Comparison of ENCODE assay signal across 17 mouse cellular contexts in genomic region chr17:11533835-11534234, GRCm38 (mm10).
DNase-seq lines count a peak whose midpoint lies in the region; ATAC-seq and TF ChIP-seq lines count a peak whose summit lies in the region.
"Had no signal": no experiment of that assay in that cellular context is flagged by ENCODE, and none has a peak within 500 bp of the region (broad histone marks: within the 10 kb centered on the region; RNA-seq: fewer than 3 reads in every experiment).

No protein-coding gene starts in this region.

- no peaks in the 10 kb centered on the region for H3K36me3 ChIP-seq in forebrain, embryonic 12.5 days (replicated peaks)
- H3K36me3 ChIP-seq in forebrain, postnatal 0 days (ENCODE audit: insufficient read depth): no peaks in the 10 kb centered on the region
- no peaks in the 10 kb centered on the region for H3K36me3 ChIP-seq in midbrain, embryonic 11.5 days (ENCODE audit: control insufficient read depth, insufficient read depth, low read length)
- H3K36me3 ChIP-seq in midbrain, embryonic 16.5 days (ENCODE audit: control insufficient read depth, insufficient read depth, low read length): no peaks in the 10 kb centered on the region
- H3K36me3 ChIP-seq in ES-E14 (ENCODE audit: control insufficient read depth, insufficient read depth, low read length, poor library complexity, severe bottlenecking): no peaks in the 10 kb centered on the region
- H3K36me3 ChIP-seq: embryonic facial prominence, embryonic 13.5 days; intestine, embryonic 15.5 days; limb, embryonic 15.5 days; liver, embryonic 15.5 days had no signal

- H3K4me3 ChIP-seq in forebrain, embryonic 12.5 days (replicated peaks): no peak overlapping the region
- no peak overlapping the region for H3K4me3 ChIP-seq in forebrain, postnatal 0 days (ENCODE audit: low read depth, low read length)
- no peak overlapping the region for H3K4me3 ChIP-seq in midbrain, embryonic 11.5 days (ENCODE audit: low read depth, low read length)
- no peak overlapping the region for H3K4me3 ChIP-seq in midbrain, embryonic 16.5 days (ENCODE audit: low read depth, low read length)
- no peak overlapping the region for H3K4me3 ChIP-seq in ES-E14 (ENCODE audit: insufficient read depth in 1 of 2, low read depth in 1 of 2, low read length in 2 of 2, poor library complexity in 1 of 2, severe bottlenecking in 1 of 2)
- H3K4me3 ChIP-seq: embryonic facial prominence, embryonic 13.5 days; intestine, embryonic 15.5 days; limb, embryonic 15.5 days; liver, embryonic 15.5 days had no signal

- no peak for TF ChIP-seq CTCF in forebrain, postnatal 0 days (IDR thresholded peaks at IDR 0.05; ENCODE audit: low read depth)

- no peak overlapping the region for H3K4me2 ChIP-seq in forebrain, embryonic 12.5 days
- H3K4me2 ChIP-seq in forebrain, postnatal 0 days (ENCODE audit: low read depth): no peak overlapping the region
- no peak overlapping the region for H3K4me2 ChIP-seq in midbrain, embryonic 11.5 days
- H3K4me2 ChIP-seq in midbrain, embryonic 16.5 days (ENCODE audit: low read length): no peak overlapping the region
- H3K4me2 ChIP-seq: embryonic facial prominence, embryonic 13.5 days; intestine, embryonic 15.5 days; limb, embryonic 15.5 days; liver, embryonic 15.5 days had no signal

- H3K27ac ChIP-seq in forebrain, embryonic 12.5 days: no peak overlapping the region
- no peak overlapping the region for H3K27ac ChIP-seq in forebrain, postnatal 0 days (ENCODE audit: low read depth, low read length)
- no peak overlapping the region for H3K27ac ChIP-seq in midbrain, embryonic 11.5 days (ENCODE audit: low read depth, low read length)
- no peak overlapping the region for H3K27ac ChIP-seq in midbrain, embryonic 16.5 days (ENCODE audit: low read length)
- no peak overlapping the region for H3K27ac ChIP-seq in ES-E14 (ENCODE audit: insufficient read depth, low read depth, low read length, poor library complexity, severe bottlenecking)
- H3K27ac ChIP-seq: embryonic facial prominence, embryonic 13.5 days; intestine, embryonic 15.5 days; limb, embryonic 15.5 days; liver, embryonic 15.5 days had no signal

- H3K9ac ChIP-seq in forebrain, embryonic 12.5 days: no peak overlapping the region
- H3K9ac ChIP-seq in forebrain, postnatal 0 days: no peak overlapping the region
- H3K9ac ChIP-seq in midbrain, embryonic 11.5 days (ENCODE audit: low read length): no peak overlapping the region
- no peak overlapping the region for H3K9ac ChIP-seq in midbrain, embryonic 16.5 days (ENCODE audit: low read depth, low read length)
- no peak overlapping the region for H3K9ac ChIP-seq in ES-E14 (ENCODE audit: insufficient read depth, low read depth, low read length, poor library complexity, severe bottlenecking)
- H3K9ac ChIP-seq: embryonic facial prominence, embryonic 13.5 days; intestine, embryonic 15.5 days; limb, embryonic 15.5 days; liver, embryonic 15.5 days had no signal

- WGBS in forebrain, embryonic 12.5 days: 10% methylated on average over 1 of the region's 1 CpGs
- 28% methylated on average over 1 of the region's 1 CpGs for WGBS in forebrain, postnatal 0 days
- WGBS in midbrain, embryonic 11.5 days: 0% methylated on average over 1 of the region's 1 CpGs
- 33% methylated on average over 1 of the region's 1 CpGs for WGBS in midbrain, embryonic 16.5 days

- in situ Hi-C loops in ES-E14 (cut with MboI; ENCODE audit: low sequenced_read_pairs in 2 of 2, unreplicated experiment in 2 of 2): no loop called here

- no peak for DNase-seq in forebrain, postnatal 0 days
- DNase-seq in midbrain, embryonic 11.5 days (ENCODE audit: low spot score, missing footprints): peak; percentile 83
- DNase-seq in ES-E14 (ENCODE audit: low read depth, low spot score): peak; percentile 27
- peak; percentile 31 for DNase-seq in mesoderm, embryonic 11.5 days (ENCODE audit: low read depth, low spot score)
- no peak for DNase-seq in adrenal gland, postnatal 4 days (ENCODE audit: low spot score in 2 of 2)
- DNase-seq: B cell, adult 2 months; cerebellum, adult 8-10 months; gastrocnemius, postnatal 25 days; kidney, postnatal 36 days; right cerebral cortex, postnatal 25 days; thymus, postnatal 4 days had no signal

- 0 out of 2 replicates have a peak, but pooled peaks have one; percentile 30 for ATAC-seq in forebrain, embryonic 12.5 days (ENCODE audit: low FRiP score)
- ATAC-seq in forebrain, postnatal 0 days: no peak
- ATAC-seq in midbrain, embryonic 11.5 days (ENCODE audit: low FRiP score): 0 out of 2 replicates have a peak, but pooled peaks have one; percentile 22
- ATAC-seq in midbrain, embryonic 16.5 days: no peak
- ATAC-seq: intestine, embryonic 15.5 days had no signal

- H3K4me1 ChIP-seq in forebrain, embryonic 12.5 days: peaks cover 26% of the 10 kb centered on the region
- H3K4me1 ChIP-seq in forebrain, postnatal 0 days (ENCODE audit: insufficient read depth): peaks cover 5% of the 10 kb centered on the region; the same call in 1 of the 2 replicates
- peaks cover 18% of the 10 kb centered on the region for H3K4me1 ChIP-seq in midbrain, embryonic 11.5 days (ENCODE audit: control insufficient read depth, insufficient read depth, low read length)
- peaks cover 14% of the 10 kb centered on the region; the same call in 1 of the 2 replicates for H3K4me1 ChIP-seq in midbrain, embryonic 16.5 days (ENCODE audit: control insufficient read depth, insufficient read depth, low read length)
- peaks cover 8 to 25% of the 10 kb centered on the region in 2 experiments for H3K4me1 ChIP-seq in ES-E14 (ENCODE audit: control insufficient read depth in 2 of 2, insufficient read depth in 2 of 2, low read length in 2 of 2, poor library complexity in 1 of 2)
- H3K4me1 ChIP-seq: embryonic facial prominence, embryonic 13.5 days; intestine, embryonic 15.5 days; limb, embryonic 15.5 days; liver, embryonic 15.5 days had no signal

- no peaks in the 10 kb centered on the region for H3K9me3 ChIP-seq in forebrain, embryonic 12.5 days
- H3K9me3 ChIP-seq in forebrain, postnatal 0 days (ENCODE audit: low read length): no peaks in the 10 kb centered on the region
- H3K9me3 ChIP-seq in midbrain, embryonic 11.5 days (ENCODE audit: control insufficient read depth, low read length): no peaks in the 10 kb centered on the region
- no peaks in the 10 kb centered on the region for H3K9me3 ChIP-seq in midbrain, embryonic 16.5 days (replicated peaks; ENCODE audit: control insufficient read depth, low read length, poor library complexity, severe bottlenecking)
- no peaks in the 10 kb centered on the region for H3K9me3 ChIP-seq in ES-E14 (ENCODE audit: control insufficient read depth, insufficient read depth, low read depth, low read length)
- H3K9me3 ChIP-seq: embryonic facial prominence, embryonic 13.5 days; intestine, embryonic 15.5 days; limb, embryonic 15.5 days; liver, embryonic 15.5 days had no signal

- no peaks in the 10 kb centered on the region for H3K27me3 ChIP-seq in forebrain, embryonic 12.5 days
- no peaks in the 10 kb centered on the region for H3K27me3 ChIP-seq in forebrain, postnatal 0 days (ENCODE audit: insufficient read depth, low read length)
- no peaks in the 10 kb centered on the region for H3K27me3 ChIP-seq in midbrain, embryonic 11.5 days (ENCODE audit: control insufficient read depth, insufficient read depth, low read length)
- no peaks in the 10 kb centered on the region for H3K27me3 ChIP-seq in midbrain, embryonic 16.5 days (ENCODE audit: control insufficient read depth, insufficient read depth, low read depth, low read length)
- H3K27me3 ChIP-seq: embryonic facial prominence, embryonic 13.5 days; intestine, embryonic 15.5 days; limb, embryonic 15.5 days; liver, embryonic 15.5 days had no signal

TF ChIP-seq in ES-E14, 5 proteins besides CTCF, POLR2A, EP300 and RAD21:
- TF ChIP-seq MAFK (IDR thresholded peaks at IDR 0.05; ENCODE audit: insufficient read depth, low read depth, low read length) (no peak), ZC3H11A (IDR thresholded peaks at IDR 0.05; ENCODE audit: borderline replicate concordance, low read depth, low read length) (no peak), CHD2 (IDR thresholded peaks at IDR 0.05; ENCODE audit: low read depth, low read length) (no peak), ZNF384 (IDR thresholded peaks at IDR 0.05; ENCODE audit: low read depth, low read length) (no peak), HCFC1 (IDR thresholded peaks at IDR 0.05; ENCODE audit: borderline replicate concordance, insufficient read depth, low read length) (no peak)
TF ChIP-seq in ES-E14: peak in this region for 0.

Comparison
In these comparisons a context has a peak if more than half of its experiments do, and no peak if none do; other contexts are left out.
1. ATAC-seq: peak in forebrain, embryonic 12.5 days (single experiment) and midbrain, embryonic 11.5 days (single experiment); none in forebrain, postnatal 0 days (single experiment) and midbrain, embryonic 16.5 days (single experiment).
2. DNase-seq: peak in midbrain, embryonic 11.5 days (single experiment), ES-E14 (single experiment) and mesoderm, embryonic 11.5 days (single experiment); none in forebrain, postnatal 0 days (single experiment) and adrenal gland, postnatal 4 days (0 of 2).